Mouse (Mus musculus): ENCODE measurements around the gene Mdk. TPM values are rescaled to one million over a fixed set of nuclear protein-coding genes. Genes with fewer than 3 reads are reported as not detected.

Gene Mdk
- 3.3 TPM for total RNA-seq (2023)

DNA sequence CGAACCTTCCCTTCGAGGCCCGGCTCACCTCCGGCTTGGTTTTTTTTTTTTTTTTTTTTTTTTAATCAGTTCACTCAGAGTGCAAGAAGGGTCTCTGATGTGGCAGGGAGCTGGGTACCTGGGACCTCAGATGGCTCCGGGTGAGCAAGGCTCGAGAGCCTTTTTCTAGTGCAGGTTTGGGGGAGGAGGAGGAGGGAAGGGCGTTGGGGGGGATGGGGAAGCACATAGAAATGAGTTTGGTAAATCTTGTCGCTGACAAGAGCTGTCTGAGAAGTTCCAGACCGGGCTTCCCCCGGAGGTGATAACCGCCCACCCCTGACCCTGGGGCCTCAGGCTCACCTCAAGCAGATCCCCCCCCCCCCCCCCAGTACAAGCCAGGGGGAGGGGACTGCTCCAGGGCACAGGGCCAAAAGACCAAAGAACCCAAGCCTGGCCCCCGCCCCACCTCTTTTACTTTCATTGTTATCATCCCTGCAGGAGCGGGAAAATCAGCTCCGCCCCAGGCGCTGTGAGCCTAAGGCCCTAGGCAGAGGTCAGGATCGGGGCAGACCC, at the start of gene Mdk:
TSS of gene Mdk (minus strand) at position 138 of the 552 bp plus-strand sequence.

DNA sequence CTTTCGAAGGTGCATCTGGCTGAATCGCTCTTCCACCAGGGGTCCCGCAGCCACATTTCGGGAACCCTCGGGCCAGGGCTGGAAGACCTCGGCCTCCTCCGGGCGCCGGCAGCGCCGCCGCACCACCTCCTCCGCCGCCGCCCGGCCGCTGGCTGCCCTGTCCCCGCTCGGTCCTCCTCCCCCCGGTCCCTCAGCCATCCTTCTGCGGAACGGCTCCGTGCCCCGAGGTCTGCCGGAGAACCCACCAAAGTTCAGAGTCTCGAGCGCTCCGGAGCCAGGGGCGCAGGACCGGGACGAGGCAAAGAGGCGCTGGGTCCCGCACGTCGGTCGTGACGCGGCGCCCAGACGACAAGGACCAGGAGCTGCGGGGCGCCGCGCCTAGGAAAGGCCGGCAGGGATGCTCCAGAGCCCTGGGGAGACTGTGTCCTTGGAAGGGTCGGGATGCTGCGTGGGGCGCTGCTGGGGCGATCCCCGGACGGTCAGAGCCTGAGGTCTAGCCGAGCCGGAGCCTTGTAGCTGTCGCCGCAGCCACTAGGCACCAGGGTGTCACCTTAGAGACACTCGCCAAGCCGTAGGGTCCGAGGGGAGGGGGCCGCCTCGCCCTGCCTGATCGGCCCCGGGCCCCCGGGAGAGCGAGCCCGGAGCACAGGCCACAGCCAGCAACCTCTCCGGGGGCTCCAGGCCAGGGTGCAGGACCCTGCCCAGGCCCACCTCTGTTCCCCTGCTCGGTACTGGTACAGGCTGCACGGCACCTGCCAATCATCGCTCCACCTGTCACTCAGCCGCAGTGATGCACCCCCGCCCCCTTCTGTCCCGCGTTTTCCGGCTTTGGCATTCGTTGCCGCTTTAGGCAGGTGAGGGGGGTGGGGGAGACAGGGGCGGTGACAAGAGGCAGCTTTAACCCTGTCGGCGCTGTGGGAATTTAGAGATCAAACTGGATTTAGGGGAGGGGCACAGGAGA, 43.8 kb upstream of the Mdk start, which contains the start of gene Dgkz:
TSS of gene Dgkz (minus strand) at position 284 of the 961 bp plus-strand sequence.

DNA sequence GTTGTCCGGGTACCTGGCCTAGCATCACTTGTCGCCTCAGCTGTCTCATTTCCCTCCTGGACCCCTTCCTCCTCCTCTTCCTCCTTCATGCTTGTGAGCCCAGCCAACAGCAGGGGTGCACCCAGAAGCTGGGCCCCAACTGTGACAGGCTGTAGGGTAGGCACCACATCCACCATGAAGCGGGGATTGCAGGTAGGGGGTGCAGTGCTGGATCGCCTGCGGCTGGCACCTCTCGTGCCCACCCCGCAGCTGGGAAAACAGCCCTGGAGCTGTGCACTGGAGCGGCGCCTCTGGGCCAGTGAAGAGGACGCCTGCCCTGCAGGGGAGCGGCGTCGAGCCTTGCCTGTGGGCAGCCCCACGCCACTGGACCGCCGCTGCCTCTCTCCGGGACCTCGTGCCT, 13.4 kb upstream of the Mdk start, which contains the start of gene Gm9821:
TSS of gene Gm9821 (plus strand) at position 221 of the 400 bp plus-strand sequence.

DNA sequence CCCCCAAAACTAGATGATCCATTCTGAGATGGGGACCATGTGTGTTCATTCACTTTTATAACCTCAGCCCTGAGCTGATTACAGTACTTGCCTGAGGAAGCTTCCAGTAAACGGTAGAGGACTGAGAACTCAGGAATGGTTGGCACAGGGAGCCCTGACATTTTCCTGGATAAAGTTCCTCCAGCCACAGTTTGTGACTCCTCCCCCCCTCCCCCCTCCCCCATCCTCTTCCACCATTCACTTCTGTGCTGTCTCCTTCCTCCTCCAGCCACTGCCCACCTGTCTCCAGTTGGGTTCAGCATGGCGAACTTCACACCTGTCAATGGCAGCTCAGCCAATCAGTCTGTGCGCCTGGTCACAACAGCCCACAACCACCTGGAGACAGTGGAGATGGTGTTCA, 5.1 kb downstream of the Mdk start, which contains the start of gene Chrm4:
TSS of gene Chrm4 (plus strand) at position 301 of the 400 bp plus-strand sequence.

Other genes starting within 250 kb of the Mdk start
- gene Atg13, start 221.7 kb downstream of the Mdk start, total RNA-seq (2023): 67.5 TPM
- 7.9 TPM for gene Harbi1, start 221.4 kb downstream of the Mdk start, total RNA-seq (2023)
- 70.7 TPM for gene Ambra1, start 202.2 kb downstream of the Mdk start, total RNA-seq (2023)
- gene Chrm4, start 5.0 kb downstream of the Mdk start, total RNA-seq (2023): 1.4 TPM
- 0.29 TPM for gene Gm9821, start 13.4 kb upstream of the Mdk start, total RNA-seq (2023)
- 329 TPM for gene Dgkz, start 43.6 kb upstream of the Mdk start, total RNA-seq (2023)
- gene Creb3l1, start 92.2 kb upstream of the Mdk start, total RNA-seq (2023): not detected
- 127 TPM for gene Phf21a, start 160.8 kb upstream of the Mdk start, total RNA-seq (2023)